Mouse (Mus musculus) cerebellum, adult 2 months (tissue): ENCODE measurements at regions not wholly inside any gene's neighbourhood (a gene's known extent, or its start where the extent isn't known, plus 50 kb on each side); places are given as distances from the start of the nearest gene placed in this dataset.

Source experiments
- CTCF ChIP-seq: fragments of 200-500 bp; IDR thresholded peaks from 2 replicates; pipeline ENCODE4 v1.5.1; 2011; ENCODE audit warnings: low read depth, mild to moderate bottlenecking, control low read depth, low read length, moderate library complexity, borderline replicate concordance; ENCODE audit not compliant: insufficient read depth
- POLR2A ChIP-seq: fragments of 200-500 bp; IDR thresholded peaks from 2 replicates; pipeline ENCODE4 v1.6.1; 2011; ENCODE audit warnings: low read length, control low read depth, borderline replicate concordance; ENCODE audit not compliant: insufficient read depth

- no peak for TF ChIP-seq POLR2A
- TF ChIP-seq CTCF: no peak
Measured at GRCm38 (mm10) chr2:160476181-160476580, 109.3 kb upstream of the Mafb start.
